Comparison of ENCODE assay signal across 17 mouse cellular contexts in genomic region chr14:61320765-61321164, GRCm38 (mm10). TPM values are rescaled to one million over a fixed set of nuclear protein-coding genes. Genes with fewer than 3 reads are reported as not detected.
DNase-seq lines count a peak whose midpoint lies in the region; ATAC-seq and TF ChIP-seq lines count a peak whose summit lies in the region.
"Had no signal": no experiment of that assay in that cellular context is flagged by ENCODE, and none has a peak within 500 bp of the region (broad histone marks: within the 10 kb centered on the region; RNA-seq: fewer than 3 reads in every experiment).

No protein-coding gene starts in this region.

- H3K4me3 ChIP-seq in liver, embryonic 14.5 days (ENCODE audit: insufficient read depth in 1 of 2, low read depth in 2 of 2, low read length in 2 of 2), result no peak overlapping the region
- H3K4me3 ChIP-seq in liver, embryonic 11.5 days (ENCODE audit: low read depth, low read length), result no peak overlapping the region
- no peak overlapping the region for H3K4me3 ChIP-seq in forebrain, postnatal 0 days (ENCODE audit: low read depth, low read length)
- no peak overlapping the region for H3K4me3 ChIP-seq in hindbrain, embryonic 14.5 days (replicated peaks; ENCODE audit: low read length)
- H3K4me3 ChIP-seq: embryonic facial prominence, embryonic 13.5 days; heart, embryonic 13.5 days; layer of hippocampus, adult 2 months had no signal

- H3K9ac ChIP-seq in liver, embryonic 14.5 days (replicated peaks), result no peak overlapping the region
- H3K9ac ChIP-seq in liver, embryonic 11.5 days (ENCODE audit: low read depth, low read length), result no peak overlapping the region
- no peak overlapping the region for H3K9ac ChIP-seq in forebrain, postnatal 0 days
- no peak overlapping the region for H3K9ac ChIP-seq in hindbrain, embryonic 14.5 days
- H3K9ac ChIP-seq: embryonic facial prominence, embryonic 13.5 days; heart, embryonic 13.5 days; lung, embryonic 14.5 days had no signal

- WGBS in liver, embryonic 14.5 days (ENCODE audit: insufficient replicate concordance), result 63% methylated on average over 1 of the region's 1 CpGs
- WGBS in liver, embryonic 11.5 days, result 85% methylated on average over 1 of the region's 1 CpGs
- WGBS in forebrain, postnatal 0 days, result 86% methylated on average over 1 of the region's 1 CpGs
- 97% methylated on average over 1 of the region's 1 CpGs for WGBS in hindbrain, embryonic 14.5 days

- peaks cover 0 to 6% of the 10 kb centered on the region in 2 experiments; a peak in 1 of 4 replicates for H3K4me1 ChIP-seq in liver, embryonic 14.5 days (replicated peaks; ENCODE audit: control insufficient read depth in 2 of 2, insufficient read depth in 2 of 2, low read length in 1 of 2)
- no peaks in the 10 kb centered on the region; the same call in 1 of the 2 replicates for H3K4me1 ChIP-seq in liver, embryonic 11.5 days (replicated peaks; ENCODE audit: control insufficient read depth, insufficient read depth, low read length)
- H3K4me1 ChIP-seq in forebrain, postnatal 0 days (ENCODE audit: insufficient read depth), result no peaks in the 10 kb centered on the region
- H3K4me1 ChIP-seq in hindbrain, embryonic 14.5 days (replicated peaks; ENCODE audit: control insufficient read depth, insufficient read depth, low read length), result no peaks in the 10 kb centered on the region
- H3K4me1 ChIP-seq: heart, embryonic 13.5 days had no signal

- DNase-seq in liver, embryonic 14.5 days (ENCODE audit: low read depth in 3 of 3, low spot score in 3 of 3), result no peak
- no peak for DNase-seq in liver, embryonic 11.5 days (ENCODE audit: low spot score)
- DNase-seq in adrenal gland, adult 8-10 months, result peak; percentile 72
- no peak for DNase-seq in forebrain, postnatal 0 days
- DNase-seq in hindbrain, embryonic 14.5 days (ENCODE audit: low spot score), result no peak
- DNase-seq: cerebellum, adult 11 months; gastrocnemius, postnatal 25 days; heart, postnatal 4 days; lung, embryonic 14.5 days; thymus, postnatal 25 days had no signal

- peak; percentile 51; the same call in 1 of the 2 replicates for ATAC-seq in liver, embryonic 14.5 days (ENCODE audit: insufficient read depth)
- no peak for ATAC-seq in liver, embryonic 11.5 days (replicated peaks; ENCODE audit: low FRiP score)
- ATAC-seq in granulocyte monocyte progenitor cell, adult 5-6 weeks (replicated peaks; ENCODE audit: poor library complexity, severe bottlenecking), result peak; percentile 88
- ATAC-seq in megakaryocyte progenitor cell, adult 5-6 weeks (replicated peaks; ENCODE audit: poor library complexity), result peak; percentile 65
- ATAC-seq in forebrain, postnatal 0 days, result no peak
- ATAC-seq in hindbrain, embryonic 14.5 days (ENCODE audit: low FRiP score), result no peak
- ATAC-seq: inflammation-experienced regulatory T-cells, adult 6 months had no signal

- no peak for TF ChIP-seq EP300 in liver, embryonic 14.5 days (IDR thresholded peaks at IDR 0.05; ENCODE audit: low read depth)

- no peaks in the 10 kb centered on the region for H3K36me3 ChIP-seq in liver, embryonic 14.5 days (replicated peaks; ENCODE audit: control insufficient read depth, insufficient read depth, low read depth)
- H3K36me3 ChIP-seq in liver, embryonic 11.5 days (ENCODE audit: control insufficient read depth, insufficient read depth, low read length), result no peaks in the 10 kb centered on the region
- no peaks in the 10 kb centered on the region for H3K36me3 ChIP-seq in forebrain, postnatal 0 days (ENCODE audit: insufficient read depth)
- H3K36me3 ChIP-seq in hindbrain, embryonic 14.5 days (replicated peaks; ENCODE audit: control insufficient read depth, insufficient read depth), result no peaks in the 10 kb centered on the region
- H3K36me3 ChIP-seq: embryonic facial prominence, embryonic 13.5 days; heart, embryonic 13.5 days had no signal

- no peak overlapping the region for H3K27ac ChIP-seq in liver, embryonic 14.5 days
- no peak overlapping the region for H3K27ac ChIP-seq in liver, embryonic 11.5 days (ENCODE audit: low read depth, low read length)
- H3K27ac ChIP-seq in forebrain, postnatal 0 days (ENCODE audit: low read depth, low read length), result no peak overlapping the region
- H3K27ac ChIP-seq in hindbrain, embryonic 14.5 days, result no peak overlapping the region
- H3K27ac ChIP-seq: embryonic facial prominence, embryonic 13.5 days; heart, embryonic 13.5 days; layer of hippocampus, adult 2 months had no signal

- TF ChIP-seq CTCF in liver, embryonic 14.5 days (IDR thresholded peaks at IDR 0.05; ENCODE audit: low read depth), result no peak
- TF ChIP-seq CTCF in forebrain, postnatal 0 days (IDR thresholded peaks at IDR 0.05; ENCODE audit: low read depth), result no peak

- no peak overlapping the region for H3K4me2 ChIP-seq in liver, embryonic 14.5 days (ENCODE audit: low read depth)
- no peak overlapping the region for H3K4me2 ChIP-seq in liver, embryonic 11.5 days
- H3K4me2 ChIP-seq in forebrain, postnatal 0 days (ENCODE audit: low read depth), result no peak overlapping the region
- no peak overlapping the region for H3K4me2 ChIP-seq in hindbrain, embryonic 14.5 days (replicated peaks)
- H3K4me2 ChIP-seq: embryonic facial prominence, embryonic 13.5 days; heart, embryonic 13.5 days; lung, embryonic 14.5 days had no signal

- H3K9me3 ChIP-seq in liver, embryonic 14.5 days (ENCODE audit: control insufficient read depth, low read length), result no peaks in the 10 kb centered on the region
- H3K9me3 ChIP-seq in liver, embryonic 11.5 days (ENCODE audit: control insufficient read depth, low read length), result no peaks in the 10 kb centered on the region; the same call in 1 of the 2 replicates
- H3K9me3 ChIP-seq in forebrain, postnatal 0 days (ENCODE audit: low read length), result peaks cover 7% of the 10 kb centered on the region; the same call in 1 of the 2 replicates
- no peaks in the 10 kb centered on the region for H3K9me3 ChIP-seq in hindbrain, embryonic 14.5 days (ENCODE audit: control insufficient read depth, low read length)

- no peaks in the 10 kb centered on the region for H3K27me3 ChIP-seq in liver, embryonic 14.5 days (ENCODE audit: control insufficient read depth, insufficient read depth, low read length)
- no peaks in the 10 kb centered on the region for H3K27me3 ChIP-seq in liver, embryonic 11.5 days (replicated peaks; ENCODE audit: control insufficient read depth, insufficient read depth, low read length)
- no peaks in the 10 kb centered on the region for H3K27me3 ChIP-seq in forebrain, postnatal 0 days (ENCODE audit: insufficient read depth, low read length)
- no peaks in the 10 kb centered on the region for H3K27me3 ChIP-seq in hindbrain, embryonic 14.5 days (ENCODE audit: control insufficient read depth, insufficient read depth, low read length)
- H3K27me3 ChIP-seq: embryonic facial prominence, embryonic 13.5 days; heart, embryonic 13.5 days had no signal

RNA-seq across cellular contexts. Expression of gene Arl11, which starts 11.2 kb away (rescaled TPM):
- 1.1 and 1.6 TPM in 2 replicates for polyA plus RNA-seq in liver, embryonic 14.5 days (2012; rRNA removed)
- 1.4 and 1.8 TPM in 2 replicates for polyA plus RNA-seq in liver, embryonic 14.5 days (2014; fragmentation: Nextera tagmentation; extraction: Ambion mirVana)
- 1.1 and 1.4 TPM in 2 replicates for polyA plus RNA-seq in liver, embryonic 11.5 days (2014; fragmentation: Nextera tagmentation; extraction: Ambion mirVana)
- total RNA-seq in adrenal gland, adult 8-10 months (2022), result 1 to 10 TPM; 1.6 to 4.0 (median 2.9) TPM
- total RNA-seq in granulocyte monocyte progenitor cell, adult 5-6 weeks (2014; fragmentation: Nextera tagmentation), result 50.8 and 51.6 TPM in 2 replicates
- 17.3 and 22.7 TPM in 2 replicates for total RNA-seq in granulocyte monocyte progenitor cell, adult 5-6 weeks (2017)
- 27.5 and 28.0 TPM in 2 replicates for total RNA-seq in megakaryocyte progenitor cell, adult 5-6 weeks (2015)
- 15.5 and 21.1 TPM in 2 replicates for total RNA-seq in megakaryocyte progenitor cell, adult 5-6 weeks (2017)
- total RNA-seq in forebrain, postnatal 0 days (2014; rRNA removed), result 0.23 and 0.57 TPM in 2 replicates
- 0.54 and 0.62 TPM in 2 replicates for polyA plus RNA-seq in forebrain, postnatal 0 days (2015; fragmentation: Nextera tagmentation; extraction: Ambion mirVana)
- 0.25 and 0.82 TPM in 2 replicates for polyA plus RNA-seq in hindbrain, embryonic 14.5 days (2014; fragmentation: Nextera tagmentation; extraction: Ambion mirVana)
- total RNA-seq: ES-E14 had no signal

RNA-seq across cellular contexts. Expression of gene Ebpl, which starts 39.5 kb away (rescaled TPM):
- 0.90 and 1.1 TPM in 2 replicates for polyA plus RNA-seq in liver, embryonic 14.5 days (2012; rRNA removed)
- 4.7 and 4.9 TPM in 2 replicates for polyA plus RNA-seq in liver, embryonic 14.5 days (2014; fragmentation: Nextera tagmentation; extraction: Ambion mirVana)
- polyA plus RNA-seq in liver, embryonic 11.5 days (2014; fragmentation: Nextera tagmentation; extraction: Ambion mirVana), result 5.8 and 6.7 TPM in 2 replicates
- total RNA-seq in adrenal gland, adult 8-10 months (2022), result 1 to 10 TPM; 5.2 to 6.9 (median 6.1) TPM
- total RNA-seq in granulocyte monocyte progenitor cell, adult 5-6 weeks (2014; fragmentation: Nextera tagmentation), result 3.4 and 4.8 TPM in 2 replicates
- total RNA-seq in granulocyte monocyte progenitor cell, adult 5-6 weeks (2017), result 2.2 and 2.8 TPM in 2 replicates
- 3.7 and 4.3 TPM in 2 replicates for total RNA-seq in megakaryocyte progenitor cell, adult 5-6 weeks (2015)
- 1.6 and 2.7 TPM in 2 replicates for total RNA-seq in megakaryocyte progenitor cell, adult 5-6 weeks (2017)
- total RNA-seq in forebrain, postnatal 0 days (2014; rRNA removed), result 2.7 and 3.4 TPM in 2 replicates
- 9.3 and 9.7 TPM in 2 replicates for polyA plus RNA-seq in forebrain, postnatal 0 days (2015; fragmentation: Nextera tagmentation; extraction: Ambion mirVana)
- 10.5 and 10.6 TPM in 2 replicates for polyA plus RNA-seq in hindbrain, embryonic 14.5 days (2014; fragmentation: Nextera tagmentation; extraction: Ambion mirVana)

Comparison
In these comparisons a context has a peak if more than half of its experiments do, and no peak if none do; other contexts are left out.
1. ATAC-seq: peak in liver, embryonic 14.5 days (single experiment), granulocyte monocyte progenitor cell, adult 5-6 weeks (single experiment) and megakaryocyte progenitor cell, adult 5-6 weeks (single experiment); none in liver, embryonic 11.5 days (single experiment), forebrain, postnatal 0 days (single experiment) and hindbrain, embryonic 14.5 days (single experiment).